Mouse (Mus musculus): ENCODE data around the gene Ccdc33.

The Ccdc33 gene

DNA sequence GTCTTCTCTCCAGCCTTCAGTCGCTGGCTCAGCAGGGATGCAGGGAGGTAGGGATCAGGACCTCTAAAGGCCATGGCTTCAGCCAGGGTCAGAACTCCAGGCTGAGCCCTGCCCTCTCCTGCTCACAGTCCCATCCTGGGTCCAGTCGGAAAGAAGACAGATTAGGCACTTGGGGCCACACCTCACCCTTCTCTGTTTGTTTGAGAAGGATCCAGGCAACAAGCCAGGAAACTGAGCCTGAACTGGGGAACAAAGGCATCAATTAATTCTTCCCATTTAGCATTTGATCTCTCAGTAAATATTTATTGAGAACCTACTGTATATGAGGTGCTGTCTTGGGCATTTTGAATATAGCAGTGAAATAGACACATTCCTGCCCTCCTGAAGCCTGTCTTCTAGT, at the start of gene Ccdc33:
Ccdc33 (minus strand) TSS at position 153 of the 400 bp plus-strand sequence.
- no peak for DNase-seq (ENCODE audit: low spot score in 2 of 2)

DNA sequence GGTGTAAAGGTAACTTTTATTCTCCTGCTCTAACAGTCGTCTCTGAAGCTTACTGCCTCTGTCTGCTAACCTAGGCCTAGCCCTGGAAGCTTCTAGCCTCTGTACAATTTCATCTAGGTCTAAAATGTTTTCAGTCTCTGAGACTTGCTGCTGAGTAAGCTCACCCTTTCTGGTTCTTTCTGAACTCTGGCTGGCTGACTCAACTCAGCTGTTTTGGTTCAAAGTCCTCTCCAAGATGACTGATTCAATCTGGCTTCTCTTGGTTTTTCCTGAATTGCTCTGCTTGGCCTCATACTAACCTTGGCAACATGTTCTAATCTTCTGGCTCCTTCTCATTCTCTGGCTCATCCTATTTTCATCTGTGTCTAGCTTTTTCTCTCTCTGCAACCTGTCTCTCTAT, 47.2 kb upstream of the Ccdc33 start:
- DNase-seq (ENCODE audit: low spot score in 2 of 2): no peak

DNA sequence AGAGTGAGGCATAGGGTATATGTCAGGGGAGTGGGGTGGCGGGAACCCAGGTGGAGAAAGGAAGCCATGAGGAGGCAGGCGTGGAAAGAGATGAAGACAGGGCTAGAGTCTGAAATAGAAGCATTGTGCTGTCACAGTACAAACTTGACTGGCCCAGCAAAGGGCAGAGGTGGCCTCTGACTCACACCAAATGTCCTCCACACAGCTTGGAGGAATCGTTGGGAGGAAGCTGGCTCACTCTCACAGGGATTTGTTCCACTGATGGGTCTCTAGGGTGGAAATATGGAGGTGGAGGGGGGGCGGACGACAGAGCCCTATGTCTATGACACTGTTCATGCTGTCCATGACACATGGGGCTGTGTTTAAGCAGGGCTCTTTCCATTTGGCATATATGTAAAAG, 44.5 kb upstream of the Ccdc33 start:
- DNase-seq (ENCODE audit: low spot score in 2 of 2): no peak

DNA sequence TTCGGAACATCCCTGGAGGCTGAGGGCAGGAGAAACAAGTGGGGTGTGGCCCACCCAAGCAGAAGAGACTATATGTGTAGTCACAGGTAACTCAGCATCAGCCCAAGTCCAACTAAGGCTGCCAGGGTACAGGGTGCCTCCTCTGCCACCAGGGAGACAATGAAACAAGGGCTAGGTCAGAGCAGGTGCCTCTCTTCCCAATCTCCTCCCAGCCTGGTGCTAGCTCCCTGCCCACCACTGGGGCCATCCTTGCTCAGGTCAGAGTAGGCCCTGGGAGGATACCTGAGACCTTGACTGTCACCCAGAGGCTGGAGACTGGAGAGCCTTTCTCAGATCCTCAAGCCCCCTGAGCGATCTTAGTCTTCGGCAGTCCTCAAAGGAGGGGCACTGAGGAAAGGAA, 43.5 kb upstream of the Ccdc33 start:
- DNase-seq (ENCODE audit: low spot score in 2 of 2): no peak

DNA sequence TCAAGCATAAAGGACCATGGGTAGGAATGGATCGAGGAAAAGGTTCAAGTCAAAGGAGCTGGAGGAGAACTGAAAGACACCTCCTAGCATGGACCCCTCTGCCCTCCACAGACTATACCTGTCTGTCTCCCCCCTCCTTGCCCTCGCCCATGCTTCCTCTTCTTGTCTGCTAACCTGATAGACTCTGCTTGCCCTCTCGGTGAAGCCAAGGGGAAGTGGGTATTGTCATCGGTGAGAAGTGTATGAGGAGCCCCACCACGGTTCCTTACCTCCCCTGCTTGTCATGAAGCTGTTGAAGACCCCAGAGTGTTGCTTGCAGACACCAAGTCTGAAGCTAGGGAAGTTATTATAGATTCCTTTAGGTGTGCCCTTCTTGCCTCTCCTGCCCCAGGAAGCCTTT, 41.7 kb upstream of the Ccdc33 start:
- no peak for DNase-seq (ENCODE audit: low spot score in 2 of 2)

DNA sequence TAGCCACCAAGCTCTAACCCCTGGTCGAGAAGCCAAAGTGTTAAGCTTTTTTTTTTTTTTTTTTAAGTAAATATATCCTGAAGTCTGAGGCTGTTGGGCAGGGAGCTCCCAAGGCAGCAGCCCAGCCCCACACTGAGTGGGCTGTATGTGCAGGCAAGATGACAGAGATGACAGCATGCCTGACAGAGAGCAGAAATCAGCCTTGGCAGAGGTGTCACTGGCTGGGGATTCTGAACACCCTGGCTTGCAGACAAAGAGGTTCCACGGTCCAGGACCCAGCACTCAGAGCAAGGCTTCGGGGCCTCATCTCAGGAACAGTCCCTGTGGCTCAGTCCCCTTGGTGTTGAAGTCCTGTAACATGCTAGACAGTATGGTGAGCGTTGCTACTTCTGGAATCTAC, 41.2 kb upstream of the Ccdc33 start:
- DNase-seq (ENCODE audit: low spot score in 2 of 2): no peak

DNA sequence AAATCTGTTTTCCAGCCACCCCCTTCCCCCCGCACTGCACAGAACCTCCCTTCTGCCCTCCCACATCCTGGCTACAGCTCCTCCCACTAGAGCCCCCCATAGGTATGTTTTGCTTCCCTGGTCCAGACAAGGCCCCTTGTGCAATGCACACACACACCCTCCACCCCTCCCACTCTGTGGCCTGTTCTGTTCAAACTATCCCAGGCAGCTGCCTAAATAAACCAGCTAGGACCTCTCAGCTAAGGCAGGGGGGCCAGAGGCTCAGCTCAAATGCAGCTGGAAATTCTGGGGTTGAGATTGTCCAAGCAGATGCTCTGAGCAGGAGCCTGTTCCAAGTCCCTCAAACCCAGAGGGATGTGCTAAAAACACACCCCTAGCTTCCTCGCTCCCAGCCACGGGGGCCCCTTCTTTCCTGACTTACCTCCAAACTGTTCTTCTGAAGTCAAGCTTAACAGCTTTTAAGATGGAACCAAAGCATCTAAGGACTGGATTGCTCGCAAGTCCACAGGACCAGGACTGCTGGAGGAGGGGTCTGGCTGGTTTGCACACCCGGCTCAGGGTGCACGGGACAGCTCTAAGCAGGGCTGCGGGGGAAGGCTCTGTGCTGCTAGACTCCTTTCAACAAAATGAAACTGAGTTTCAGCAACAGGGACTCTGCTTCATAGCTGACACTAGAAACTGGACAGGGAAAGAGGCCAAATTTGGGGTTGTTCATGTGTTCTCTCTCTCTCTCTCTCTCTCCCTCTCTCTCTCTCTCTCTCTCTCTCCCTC, 40.1 kb upstream of the Ccdc33 start:
- DNase-seq (ENCODE audit: low spot score in 2 of 2): peak; percentile 11 to 37

DNA sequence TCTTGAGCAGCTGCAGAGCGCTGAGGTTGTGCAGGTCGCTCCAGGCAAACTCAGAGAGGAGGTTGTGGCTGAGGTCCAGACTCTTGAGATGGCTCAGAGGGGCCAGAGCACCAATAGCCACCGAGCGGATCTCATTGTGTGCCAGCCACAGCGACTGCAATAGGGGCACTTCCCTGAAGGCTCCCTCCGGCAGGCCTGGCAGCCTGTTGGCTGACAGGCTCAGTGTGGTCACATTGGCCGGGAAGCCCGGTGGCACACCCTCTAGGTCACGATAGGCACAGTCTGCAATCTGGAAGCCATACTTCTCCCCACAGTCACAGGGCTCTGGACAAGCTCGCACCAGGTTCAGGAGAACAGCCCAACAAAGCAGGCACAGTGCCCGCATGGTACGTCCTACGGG, 39.2 kb upstream of the Ccdc33 start:
- DNase-seq (ENCODE audit: low spot score in 2 of 2): no peak

DNA sequence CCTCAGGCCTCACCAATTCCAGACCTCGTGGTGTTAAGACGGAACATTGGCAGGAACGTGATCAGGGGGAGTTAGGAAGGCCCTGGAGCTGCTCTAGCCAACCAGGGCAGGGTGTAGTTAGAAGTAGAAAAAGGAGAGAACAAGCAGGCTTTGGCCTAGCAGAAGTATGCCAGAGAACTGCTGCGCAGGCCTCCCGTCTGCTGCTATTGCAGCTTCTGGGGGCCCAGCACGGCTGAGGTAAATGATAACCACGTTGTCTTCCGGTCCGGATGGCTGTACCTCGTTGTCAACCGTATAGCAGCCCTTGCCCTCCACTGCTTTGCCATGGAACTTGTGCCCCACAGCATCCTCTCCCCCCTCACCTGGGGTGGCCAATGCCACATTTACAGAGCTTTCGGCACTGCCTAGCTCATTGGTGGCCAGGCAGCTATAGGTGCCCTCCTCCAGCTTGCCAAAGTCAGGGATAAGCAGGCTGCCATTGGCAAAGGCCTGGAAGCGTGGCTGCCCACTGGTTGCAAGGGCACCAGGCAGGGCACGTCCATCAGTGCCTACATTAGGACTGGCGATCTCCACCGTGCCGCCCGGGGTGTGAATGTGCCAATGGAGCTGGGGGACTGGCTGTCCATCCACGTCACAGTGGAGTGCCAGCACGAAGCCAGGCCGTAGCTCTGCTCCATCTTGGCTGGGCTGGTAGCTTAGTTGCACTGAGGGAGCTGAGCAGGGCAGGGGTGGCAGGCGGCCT, 38.4 kb upstream of the Ccdc33 start:
- no peak for DNase-seq (ENCODE audit: low spot score in 2 of 2)

DNA sequence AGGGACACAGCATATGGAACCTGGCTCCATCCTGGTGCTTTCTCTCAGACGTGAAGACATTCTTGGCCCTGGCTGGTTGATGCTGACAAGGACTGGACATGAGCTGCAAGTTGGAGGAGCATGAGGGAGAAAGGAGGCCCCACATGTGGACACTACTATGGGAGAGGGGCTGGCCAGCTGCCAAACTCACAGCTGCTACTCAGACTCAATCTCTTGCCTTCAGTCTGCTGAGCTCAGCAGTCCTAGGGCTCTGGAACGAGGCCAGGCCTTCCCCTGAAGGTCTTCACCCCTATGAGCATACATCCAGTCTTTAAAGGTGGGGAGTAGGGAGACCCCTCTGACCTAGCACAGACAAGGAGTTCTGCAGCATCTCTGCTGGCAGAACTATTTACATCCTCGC, 36.7 kb upstream of the Ccdc33 start:
- DNase-seq (ENCODE audit: low spot score in 2 of 2): no peak

DNA sequence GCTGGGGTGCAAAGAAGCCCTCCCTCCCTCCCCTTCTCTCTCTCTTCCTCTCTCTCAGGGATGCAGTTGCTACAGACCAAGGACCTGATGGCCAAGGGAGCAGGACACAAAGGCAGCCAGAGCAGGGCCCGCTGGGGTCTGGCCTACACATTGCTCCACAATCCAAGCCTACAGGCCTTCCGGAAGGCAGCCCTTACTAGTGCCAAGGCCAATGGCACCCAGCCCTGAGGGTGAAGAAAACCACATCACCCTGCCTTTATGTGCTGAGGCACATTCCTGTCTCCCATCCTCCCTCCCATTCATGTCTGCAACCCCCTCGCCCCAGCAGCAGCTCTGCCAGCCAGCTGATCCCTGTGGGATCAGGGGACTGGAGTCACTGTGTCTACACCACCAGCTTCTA, 34.5 kb upstream of the Ccdc33 start:
- no peak for DNase-seq (ENCODE audit: low spot score in 2 of 2)

DNA sequence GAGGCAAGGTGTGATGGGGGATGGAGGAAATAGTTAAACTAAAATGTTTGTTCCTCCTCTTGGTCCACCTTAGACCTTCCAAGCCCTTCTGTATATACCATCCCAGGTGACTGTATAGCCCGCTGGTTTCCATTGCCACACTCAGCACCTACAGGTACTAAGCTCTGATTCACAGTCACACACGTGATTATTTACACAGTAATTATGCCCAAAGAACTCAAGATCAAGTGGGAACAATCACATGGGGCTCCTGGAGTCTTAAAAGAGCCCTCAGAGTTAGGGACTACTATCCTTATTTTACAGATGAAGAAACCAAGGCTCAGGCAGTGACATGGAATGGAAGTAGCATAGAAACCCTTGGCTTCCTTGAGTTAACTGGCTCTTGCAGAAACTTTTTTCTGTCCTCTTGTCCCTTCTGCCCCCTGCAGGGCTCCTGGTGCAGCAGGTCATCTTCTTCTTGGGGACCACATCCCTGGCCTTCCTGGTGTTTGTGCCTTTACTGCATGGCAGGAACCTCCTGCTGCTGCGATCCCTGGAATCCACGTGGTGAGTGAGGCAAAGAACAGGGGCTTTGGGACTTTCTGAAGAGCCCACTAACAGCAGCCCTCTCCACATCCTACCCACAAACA, 32.2 kb upstream of the Ccdc33 start:
- DNase-seq (ENCODE audit: low spot score in 2 of 2): no peak

DNA sequence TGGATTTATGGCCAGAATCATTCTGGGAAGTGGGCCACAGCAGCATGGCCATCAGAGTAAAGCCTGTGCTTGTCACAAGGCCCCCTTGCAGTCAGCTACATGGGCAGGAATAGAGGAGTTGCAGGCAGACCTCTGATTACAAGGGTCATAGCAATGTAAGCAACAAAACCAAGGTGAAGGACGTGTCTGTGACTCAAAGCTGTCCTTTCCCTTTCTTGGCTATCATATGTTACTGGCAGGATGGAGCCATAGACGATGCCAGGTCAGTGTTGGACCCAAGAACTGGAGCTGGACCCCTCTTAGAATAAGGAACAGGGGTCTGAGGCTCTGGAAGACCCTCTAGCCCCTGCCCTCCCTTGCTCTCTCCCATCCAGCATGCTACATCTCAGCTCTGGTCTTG, 30.2 kb upstream of the Ccdc33 start:
- no peak for DNase-seq (ENCODE audit: low spot score in 2 of 2)

DNA sequence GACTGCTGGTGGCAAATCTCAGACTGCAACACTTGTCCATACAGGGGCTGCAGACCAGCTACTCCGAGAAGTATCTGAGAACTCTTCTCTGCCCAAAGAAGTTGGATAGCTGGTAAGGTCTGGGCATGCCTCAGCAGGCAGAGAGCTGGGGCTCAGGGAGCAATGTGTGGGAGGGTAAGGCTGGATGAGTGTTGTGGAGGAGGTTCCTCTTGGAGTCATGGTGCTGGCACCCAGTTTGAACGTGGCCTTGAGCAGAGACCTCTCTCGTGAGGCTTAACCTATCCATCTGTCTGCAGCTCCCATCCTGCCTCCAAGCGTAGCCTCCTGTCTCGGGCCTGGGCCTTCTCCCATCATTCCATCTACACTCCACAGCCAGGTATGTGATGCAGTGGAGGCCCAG, 26.8 kb upstream of the Ccdc33 start:
- DNase-seq (ENCODE audit: low spot score in 2 of 2): no peak

DNA sequence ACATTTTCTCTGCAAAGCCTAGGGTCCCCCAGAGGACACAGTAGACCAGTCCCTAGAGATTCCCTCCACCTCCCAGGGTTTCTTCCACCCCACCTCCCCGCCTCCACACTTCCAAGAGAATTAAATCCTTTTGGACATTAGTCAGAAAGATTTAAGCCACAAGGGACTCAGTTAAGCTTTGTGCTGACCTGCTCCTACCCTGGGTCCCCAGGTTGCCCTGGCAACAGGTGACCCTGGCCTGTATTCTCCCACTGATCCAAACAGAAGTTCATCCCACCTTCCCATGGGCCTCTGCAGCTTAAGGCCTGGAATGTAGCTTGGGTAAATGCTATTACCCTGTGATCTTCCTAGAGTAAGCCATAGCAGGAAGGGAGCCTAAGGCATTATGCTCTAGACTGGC, 26.0 kb upstream of the Ccdc33 start:
- DNase-seq (ENCODE audit: low spot score in 2 of 2): no peak

DNA sequence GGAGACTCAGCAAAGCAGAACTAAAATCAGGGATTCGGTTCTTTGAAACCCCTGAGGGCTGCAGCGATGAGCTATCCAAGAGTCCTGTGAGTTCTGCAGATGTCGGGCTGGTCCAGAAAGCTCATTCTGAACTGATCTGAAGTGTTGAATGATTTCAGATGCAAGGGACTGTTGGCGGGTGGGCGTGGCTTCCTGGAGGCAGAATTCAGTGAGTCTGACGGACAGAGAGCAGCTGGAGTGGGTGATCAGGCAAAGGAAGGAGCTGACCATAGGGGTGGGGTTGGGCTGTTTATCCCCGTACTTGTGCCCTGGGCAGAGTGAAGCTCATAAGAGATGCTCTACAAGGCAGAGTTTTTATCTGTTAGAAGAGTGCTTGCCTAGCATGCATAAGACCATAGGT, 24.8 kb upstream of the Ccdc33 start:
- no peak for DNase-seq (ENCODE audit: low spot score in 2 of 2)

DNA sequence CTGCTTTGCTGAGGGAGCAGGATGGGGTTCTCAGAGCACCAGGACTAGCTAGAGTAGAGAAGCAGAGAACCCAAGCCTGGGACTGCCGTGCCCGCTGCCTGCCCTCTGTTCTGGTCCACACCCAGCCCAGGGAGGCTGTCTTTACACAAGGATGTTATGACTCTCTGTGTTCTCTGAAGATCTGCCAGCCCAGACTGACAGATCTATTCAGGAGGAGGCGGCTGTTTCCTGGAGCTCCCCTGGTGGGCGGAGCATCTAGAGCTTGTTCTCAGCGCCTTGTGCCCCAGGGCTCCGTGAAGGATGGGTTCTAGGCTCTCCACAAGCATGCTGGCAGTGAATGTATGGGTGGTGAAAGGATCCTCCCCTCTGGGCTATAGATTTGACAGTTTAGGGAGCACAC, 21.3 kb upstream of the Ccdc33 start:
- no peak for DNase-seq (ENCODE audit: low spot score in 2 of 2)

DNA sequence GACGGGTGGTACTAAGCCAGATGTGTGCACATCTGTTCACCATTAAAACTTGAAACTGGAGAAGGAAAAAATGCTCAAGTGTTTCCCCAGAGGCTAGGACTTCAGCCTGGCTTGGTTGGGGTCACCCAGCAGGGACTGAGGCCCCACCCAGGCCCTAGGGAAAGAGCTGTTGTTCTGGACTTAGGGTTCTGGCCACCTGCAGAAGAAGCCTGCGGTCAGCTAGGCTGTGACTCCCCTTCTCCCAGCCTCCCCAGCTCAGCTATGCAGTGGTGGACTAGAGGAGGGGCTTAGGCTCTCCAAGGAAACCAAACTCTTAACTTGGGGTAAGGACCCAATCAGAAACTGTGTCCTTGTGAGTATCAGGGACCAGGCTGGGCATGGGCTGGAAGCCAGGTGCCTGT, 17.3 kb upstream of the Ccdc33 start:
- no peak for DNase-seq (ENCODE audit: low spot score in 2 of 2)

DNA sequence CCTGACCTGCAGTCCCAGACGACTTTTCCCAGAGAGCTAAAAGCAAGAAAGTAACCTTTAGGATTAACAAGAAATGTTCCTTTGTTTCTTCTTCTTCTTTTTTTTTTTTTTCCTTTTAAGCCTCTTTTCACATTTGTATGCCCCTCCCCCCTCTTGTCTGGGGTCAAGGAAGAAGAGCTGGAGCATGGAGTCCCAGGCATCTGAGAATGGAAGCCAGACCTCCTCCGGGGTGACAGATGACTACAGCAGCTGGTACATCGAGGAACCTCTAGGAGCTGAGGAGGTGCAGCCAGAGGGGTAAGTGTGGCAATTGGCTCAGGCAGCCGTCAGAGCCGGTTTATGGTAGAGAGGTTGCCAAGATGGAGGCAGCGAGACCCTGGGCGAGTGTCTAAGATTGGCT, 16.3 kb upstream of the Ccdc33 start:
- DNase-seq (ENCODE audit: low spot score in 2 of 2): no peak

DNA sequence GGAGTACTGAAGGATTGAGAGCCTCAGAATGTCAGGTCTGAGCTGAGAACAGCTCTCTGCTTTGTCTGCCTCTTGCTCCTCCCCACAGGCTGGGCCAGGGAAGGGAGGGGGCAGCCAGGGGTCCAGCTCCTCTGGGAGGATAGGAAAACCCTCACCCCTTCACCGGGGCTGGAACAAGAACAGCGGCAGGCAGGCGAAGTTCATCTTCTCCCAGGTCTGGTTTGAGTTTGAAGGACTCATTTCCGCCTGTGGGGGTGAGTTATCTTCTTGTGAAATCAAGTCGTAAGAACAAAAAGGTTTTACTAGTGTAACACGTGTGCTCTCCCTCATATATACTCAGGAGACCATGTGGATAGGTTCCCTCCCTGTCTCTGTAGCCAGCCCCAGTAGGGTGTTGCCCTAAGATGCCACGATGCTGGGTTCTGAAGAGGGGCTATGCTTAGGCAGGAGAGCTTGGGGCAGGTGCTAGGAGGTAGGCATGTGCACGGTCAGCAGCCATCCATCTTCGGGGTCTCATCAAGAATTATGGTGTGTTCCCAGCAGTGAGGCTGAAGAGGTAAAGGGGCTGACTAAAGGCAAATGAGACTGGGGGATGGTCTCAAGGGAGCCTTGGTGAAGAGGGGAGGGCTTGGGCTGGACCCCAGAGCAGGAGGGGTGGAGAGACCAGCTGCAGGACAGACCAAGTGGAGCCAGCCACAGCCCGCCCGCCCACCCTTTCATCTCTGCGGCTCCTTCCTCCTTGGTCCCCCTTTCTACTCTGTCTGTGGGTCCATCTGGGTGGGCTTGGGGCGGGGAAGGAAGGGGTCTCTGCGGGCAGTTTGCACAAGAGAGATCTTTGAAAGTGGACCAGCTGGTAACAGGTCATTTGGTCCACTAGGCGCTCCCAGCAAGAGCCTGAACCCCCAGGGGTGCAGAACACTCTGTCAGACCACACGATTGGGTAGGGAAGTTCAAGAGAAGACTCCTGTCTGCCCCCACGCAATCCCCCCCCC, 15.6 kb upstream of the Ccdc33 start:
- no peak for DNase-seq (ENCODE audit: low spot score in 2 of 2)

DNA sequence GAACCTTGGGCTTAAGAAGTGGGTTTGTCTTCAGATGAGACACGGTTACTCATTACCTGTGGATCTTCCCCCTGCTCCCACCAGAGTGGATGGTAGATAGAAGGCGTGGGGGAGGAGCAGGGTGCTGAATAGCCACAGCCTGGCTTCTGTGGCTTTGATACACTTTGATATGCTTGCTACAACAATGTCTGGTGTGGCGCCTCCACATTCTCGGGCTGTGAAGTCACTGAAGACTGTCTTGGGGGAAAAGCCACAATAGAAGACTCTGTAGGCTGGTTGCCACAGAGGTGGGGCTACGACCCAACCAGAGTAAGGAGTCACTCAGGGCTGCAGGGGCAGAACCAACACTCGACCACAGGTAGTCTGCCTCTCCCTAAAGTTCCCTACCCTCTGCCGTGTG, 13.1 kb upstream of the Ccdc33 start:
- DNase-seq (ENCODE audit: low spot score in 2 of 2): no peak

DNA sequence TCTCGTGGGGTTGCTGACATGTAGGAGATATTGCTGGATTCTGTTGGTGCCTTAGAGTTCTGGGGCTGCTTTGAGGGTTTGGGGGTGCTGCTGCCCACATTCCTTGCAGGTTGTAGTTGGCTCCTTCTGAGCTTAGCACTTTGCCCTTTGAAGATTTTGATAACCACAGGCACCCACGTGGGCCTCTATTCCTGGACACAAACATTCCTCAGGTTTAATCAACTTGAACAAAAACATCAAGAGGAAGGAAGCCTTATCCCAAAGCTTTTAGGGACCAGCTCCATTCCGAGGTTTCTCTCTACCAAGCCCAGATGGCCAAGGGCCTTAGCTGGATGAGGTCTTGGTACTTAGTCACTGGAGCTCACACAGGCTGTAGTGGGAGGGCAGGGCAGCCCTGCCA, 12.3 kb upstream of the Ccdc33 start:
- no peak for DNase-seq (ENCODE audit: low spot score in 2 of 2)
